Mouse (Mus musculus) cerebellum, adult 8-10 months (tissue): ENCODE measurements at regions not wholly inside any gene's neighbourhood (a gene's known extent, or its start where the extent isn't known, plus 50 kb on each side); places are given as distances from the start of the nearest gene placed in this dataset.
"Not testable (repeated sequence)": the region's sequence is repeated elsewhere in the genome, so short reads cannot be mapped to it uniquely, and the experiment has no call there.

Source experiments
- DNase-seq: peaks from one replicate; pipeline ENCODE4 v3.0.0; 2022

- no peak for DNase-seq
These were observed 94.9 kb downstream of the Plppr4 start for GRCm38 (mm10) chr3:117265790-117266189.

DNA sequence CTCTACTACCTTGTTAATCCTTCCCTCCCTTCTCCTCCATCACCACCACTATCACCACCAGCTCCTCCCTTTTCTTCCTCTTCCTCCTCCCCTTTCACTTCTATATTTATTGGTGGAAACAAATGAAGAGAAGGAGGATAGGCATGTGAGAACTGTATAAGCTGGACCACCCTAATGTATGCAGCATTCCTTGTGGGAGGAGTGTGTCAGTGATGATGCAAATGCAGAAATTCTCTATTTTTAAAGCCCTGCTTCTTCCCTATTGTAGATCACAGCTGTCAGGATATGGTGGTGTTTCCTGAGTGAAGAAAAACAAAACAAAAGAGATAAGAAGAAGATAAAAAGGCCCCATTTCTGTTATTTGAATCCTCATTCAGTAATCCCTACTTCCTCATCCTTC is 112.8 kb downstream of the Plppr4 start:
- no peak for DNase-seq

DNA sequence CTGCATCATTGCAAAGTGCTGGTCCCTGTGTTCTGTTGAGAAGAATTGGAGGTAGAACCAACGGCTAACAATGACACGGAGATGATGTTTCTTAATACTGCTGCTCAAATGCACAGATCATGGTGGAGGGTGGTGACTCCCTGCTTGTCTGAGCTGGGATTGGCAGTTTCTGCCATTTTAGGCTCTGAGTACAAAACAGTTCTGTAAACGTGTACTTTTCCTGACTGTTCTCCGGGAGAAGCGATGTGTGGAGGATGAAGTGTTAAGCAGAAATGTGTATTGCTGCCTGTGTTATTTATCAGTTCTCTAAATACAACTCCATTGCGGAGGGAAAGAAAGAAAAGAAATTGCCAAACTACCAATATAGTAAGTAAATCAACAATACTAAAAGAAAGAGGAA is 118.9 kb downstream of the Plppr4 start:
- no peak for DNase-seq

DNA sequence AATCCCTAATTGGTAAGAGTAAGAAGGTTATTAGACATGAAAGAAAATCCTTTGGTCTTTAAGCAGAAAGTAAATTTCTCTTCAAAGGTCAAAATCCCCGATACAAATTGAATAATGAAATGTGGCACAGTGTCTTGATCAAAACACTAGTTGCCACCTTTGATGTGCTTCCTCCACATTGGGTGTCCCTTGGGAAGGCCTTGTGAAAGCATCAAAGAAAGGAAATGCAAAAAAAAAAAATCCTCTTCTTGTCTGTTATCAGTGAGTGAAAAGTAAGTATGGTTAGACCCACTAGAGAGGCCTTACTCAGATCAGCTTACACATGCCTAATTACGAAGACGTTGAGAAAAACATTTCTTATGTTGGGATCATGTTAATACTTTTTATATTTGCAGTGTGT is 134.1 kb downstream of the Plppr4 start:
- no peak for DNase-seq

DNA sequence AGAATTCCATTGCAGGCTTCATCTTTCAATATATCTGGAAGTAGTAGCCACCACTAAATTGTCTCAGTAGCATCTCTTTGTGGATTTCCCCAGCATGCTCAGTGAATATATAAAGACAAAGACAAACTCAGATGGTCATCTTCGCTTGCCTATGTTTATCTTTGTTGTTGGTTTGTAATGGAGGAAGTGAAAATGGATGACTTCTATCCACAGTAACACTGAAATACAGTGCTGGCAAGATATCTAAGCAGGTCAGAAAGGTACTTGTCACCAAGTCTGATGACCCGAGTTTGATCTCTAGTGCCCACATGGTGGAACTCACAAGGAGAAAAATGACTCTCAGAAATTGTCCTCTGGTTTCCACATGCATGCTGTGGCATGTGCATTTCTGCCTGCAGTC is 135.6 kb downstream of the Plppr4 start:
- DNase-seq, result no peak

GRCm38 (mm10) chr3:117217952-117218351 is 142.7 kb downstream of the Plppr4 start:
- no peak for DNase-seq

GRCm38 (mm10) chr3:117191903-117192302 is 168.8 kb downstream of the Plppr4 start:
- DNase-seq, result no peak

- DNase-seq, result no peak
These were observed 171.7 kb downstream of the Plppr4 start for GRCm38 (mm10) chr3:117188782-117189500.

DNA sequence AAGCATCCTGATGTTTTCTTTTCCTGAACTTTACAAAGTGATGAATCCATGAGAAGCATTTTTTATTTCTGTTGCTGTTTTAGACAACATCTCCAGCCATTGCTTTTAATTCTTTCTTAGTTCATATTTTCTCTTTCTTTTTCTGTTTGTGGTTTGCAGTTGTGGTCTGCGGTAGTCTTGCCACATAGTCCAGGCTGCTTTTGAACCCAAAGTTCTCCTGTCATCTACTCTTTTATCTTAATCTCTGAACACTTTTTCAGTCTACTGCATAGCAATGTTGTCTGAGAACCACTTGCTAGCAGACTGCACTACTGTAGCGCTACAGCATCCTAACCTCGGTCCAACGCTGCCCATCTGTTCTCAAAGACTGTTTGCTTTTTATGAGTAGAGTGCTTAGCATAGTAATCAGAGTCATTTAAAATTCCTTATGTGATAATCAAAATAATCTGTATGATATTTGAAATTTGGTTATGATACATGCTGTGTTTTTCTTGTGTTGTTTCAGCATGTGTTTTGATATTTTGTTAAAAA is 177.0 kb downstream of the Plppr4 start:
- no peak for DNase-seq

DNA sequence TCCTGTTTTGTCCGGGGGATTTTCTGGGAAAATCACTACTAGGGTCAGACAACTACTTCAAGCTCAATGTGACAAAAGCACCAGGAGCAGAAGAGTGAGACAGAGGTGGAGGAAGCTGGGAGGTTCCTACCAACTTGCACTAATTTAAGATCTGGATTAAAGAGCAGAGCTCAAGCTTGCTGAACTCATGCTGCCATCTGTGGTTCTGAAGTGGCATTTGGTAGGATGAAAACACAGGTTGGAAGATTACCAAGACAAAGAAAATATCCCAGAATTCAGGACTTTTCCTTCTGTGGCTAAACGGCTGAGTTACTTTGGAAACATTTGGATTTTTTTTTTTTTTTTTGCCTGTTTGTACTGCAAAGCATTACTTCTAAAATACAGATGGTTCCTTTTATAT is 190.9 kb downstream of the Plppr4 start:
- DNase-seq, result no peak

GRCm38 (mm10) chr3:117163046-117163445 is 194.3 kb upstream of the Palmd start:
- no peak for DNase-seq

DNA sequence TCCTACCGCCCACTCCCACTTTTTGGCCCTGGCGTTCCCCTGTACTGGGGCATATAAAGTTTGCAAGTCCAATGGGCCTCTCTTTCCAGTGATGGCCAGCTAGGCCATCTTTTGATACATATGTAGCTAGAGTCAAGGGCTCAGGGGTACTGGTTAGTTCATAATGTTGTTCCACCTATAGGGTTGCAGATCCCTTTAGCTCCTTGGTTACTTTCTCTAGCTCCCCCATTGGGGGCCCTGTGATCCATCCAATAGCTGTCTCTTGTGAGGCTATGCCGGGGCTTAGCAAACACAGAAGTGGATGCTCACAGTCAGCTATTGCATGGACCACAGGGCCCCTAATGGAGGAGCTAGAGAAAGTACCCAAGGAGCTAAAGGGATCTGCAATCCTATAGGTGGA is 191.9 kb upstream of the Palmd start:
- not testable (repeated sequence) for DNase-seq

GRCm38 (mm10) chr3:117155274-117155673 is 186.5 kb upstream of the Palmd start:
- DNase-seq, result no peak

DNA sequence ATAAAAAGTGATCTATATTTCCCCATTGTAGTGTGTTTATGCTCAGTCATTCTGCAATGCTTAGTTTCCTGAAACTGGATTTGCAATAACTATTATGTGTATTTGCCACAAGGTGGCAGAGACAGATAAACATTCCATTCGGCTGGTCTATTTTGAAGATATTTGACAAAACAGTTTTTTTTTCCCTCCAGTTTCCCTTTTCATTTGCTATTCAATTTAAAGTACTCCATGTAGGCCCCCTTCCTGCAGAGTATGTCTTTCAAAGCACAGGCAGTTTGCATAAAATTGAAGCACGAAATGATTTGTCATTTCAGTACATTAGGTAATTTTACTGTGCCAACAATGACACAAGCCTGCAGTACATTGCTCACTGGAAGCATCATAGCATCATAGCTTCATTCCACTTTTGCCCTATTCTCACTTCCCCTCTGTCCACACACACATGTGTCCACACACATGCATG is 184.3 kb upstream of the Palmd start:
- DNase-seq, result peak; percentile 2

DNA sequence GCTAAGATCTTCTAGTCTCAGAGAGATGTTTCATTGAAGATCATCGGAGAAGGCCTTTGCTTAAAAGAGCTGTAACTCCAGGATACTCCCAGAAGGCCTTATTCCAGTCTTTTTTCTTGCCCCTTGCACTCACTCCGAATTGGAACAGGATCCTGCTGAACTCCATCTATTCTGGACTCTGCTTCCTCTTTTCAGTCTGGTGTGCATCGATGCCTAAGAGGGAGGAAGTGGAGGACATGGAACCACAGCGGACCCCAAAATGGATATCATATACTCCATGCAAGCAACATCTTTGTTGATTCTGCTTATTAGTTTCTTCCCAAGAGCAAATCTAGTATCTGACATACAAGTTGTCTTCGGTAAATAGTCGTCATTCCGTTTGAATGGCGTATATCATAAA is 183.6 kb upstream of the Palmd start:
- DNase-seq, result no peak

GRCm38 (mm10) chr3:117147414-117147813 is 178.6 kb upstream of the Palmd start:
- DNase-seq, result no peak

DNA sequence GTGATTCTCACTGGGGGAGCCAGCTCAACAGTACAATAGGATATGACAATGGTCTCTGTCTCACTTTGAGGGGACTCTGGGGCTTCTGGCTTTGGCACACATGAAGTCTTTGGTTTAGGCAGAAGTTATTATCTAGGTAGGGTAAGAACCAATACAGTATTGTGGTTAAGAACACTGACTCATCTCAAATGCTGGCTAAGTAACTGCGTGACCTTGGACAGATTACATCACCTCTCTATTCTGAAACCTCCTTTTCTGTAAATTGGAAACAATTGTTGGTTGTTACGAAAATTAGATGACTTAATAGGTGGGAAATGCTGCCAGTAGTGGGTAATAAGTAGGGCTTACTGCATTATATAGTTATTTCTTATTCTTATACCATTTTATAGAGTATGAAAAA is 171.0 kb upstream of the Palmd start:
- DNase-seq, result no peak

DNA sequence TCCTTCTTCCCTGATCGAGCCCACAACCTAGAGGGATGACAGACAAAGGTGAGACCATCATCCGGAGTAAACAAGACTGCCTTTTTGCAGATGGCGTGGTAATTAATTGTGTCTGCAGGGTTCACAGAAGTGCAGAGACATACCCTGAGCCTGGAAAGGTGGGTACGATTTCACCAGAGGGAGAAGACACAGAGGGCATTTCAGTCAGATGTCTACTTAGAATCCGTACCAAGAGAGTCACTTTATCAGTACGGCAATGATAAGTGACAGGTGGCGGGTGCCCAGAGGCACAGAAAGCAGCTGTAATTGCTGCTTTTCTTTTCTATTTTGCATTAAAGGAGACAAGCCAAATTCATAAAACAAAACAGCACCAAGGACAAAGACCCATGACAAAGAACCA is 169.9 kb upstream of the Palmd start:
- DNase-seq, result no peak

DNA sequence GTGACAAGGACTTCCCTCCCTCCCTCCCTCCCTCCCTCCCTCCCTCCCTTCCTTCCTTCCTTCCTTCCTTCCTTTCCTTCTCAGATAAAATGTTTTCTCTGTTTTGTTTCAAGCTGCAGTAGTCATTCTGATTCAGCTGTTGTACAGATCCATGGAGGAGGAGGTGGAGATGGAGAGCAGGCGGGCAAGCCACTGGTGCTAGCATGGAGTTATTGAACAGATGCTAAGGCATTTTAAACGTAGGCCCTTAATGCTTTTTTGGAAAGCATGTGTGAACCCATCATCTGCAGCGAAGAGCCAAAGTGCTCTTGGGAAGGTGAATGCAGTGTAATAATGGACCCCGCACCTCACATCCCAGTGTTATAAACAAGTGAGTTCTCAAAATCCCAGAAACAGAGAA is 164.1 kb upstream of the Palmd start:
- no peak for DNase-seq

GRCm38 (mm10) chr3:117122211-117122610 is 153.4 kb upstream of the Palmd start:
- no peak for DNase-seq

- peak; percentile 30 for DNase-seq
These were observed 151.6 kb upstream of the Palmd start for GRCm38 (mm10) chr3:117120086-117121055.

- no peak for DNase-seq
These were observed 150.8 kb upstream of the Palmd start for GRCm38 (mm10) chr3:117119576-117119975.

DNA sequence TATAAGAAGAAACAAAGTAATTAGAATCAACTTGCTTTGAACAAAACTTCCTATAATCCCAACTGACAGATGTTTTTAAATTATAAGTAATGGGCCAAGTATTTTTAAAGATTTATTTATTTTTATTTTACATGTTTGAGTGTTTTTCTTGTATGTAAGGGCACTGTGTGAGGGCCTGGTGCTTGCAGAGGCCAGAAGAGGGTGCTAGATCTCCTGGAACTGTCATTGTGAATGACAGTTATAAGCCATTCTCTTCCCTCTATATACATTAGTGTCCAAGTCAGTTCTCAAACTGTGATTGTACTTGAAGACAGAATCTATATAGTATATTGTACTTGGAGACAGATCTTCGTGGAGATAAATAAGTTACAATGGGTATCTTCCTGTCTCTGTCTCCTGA is 149.1 kb upstream of the Palmd start:
- DNase-seq, result no peak

DNA sequence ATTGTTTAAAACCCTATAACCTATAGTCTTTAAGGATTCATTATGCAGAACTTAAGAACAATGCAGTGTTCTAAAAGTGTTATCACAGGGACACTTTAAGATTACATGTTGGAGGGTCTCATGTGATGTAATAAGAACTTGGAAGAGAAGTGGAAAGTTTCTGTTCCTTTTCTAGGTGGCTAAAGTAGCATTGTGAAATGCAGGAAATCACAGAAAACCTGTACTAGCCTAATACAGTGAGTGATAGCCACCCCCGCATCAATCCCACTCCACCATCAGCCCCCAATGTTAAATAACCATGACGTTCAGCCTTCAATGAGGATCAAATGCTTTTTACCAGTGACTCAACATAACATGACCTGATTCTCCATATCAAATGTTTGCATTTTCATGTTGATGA is 147.4 kb upstream of the Palmd start:
- DNase-seq, result no peak
